Mouse (Mus musculus): ENCODE data around the gene 1700125H20Rik. TPM values are rescaled to one million over a fixed set of nuclear protein-coding genes. Genes with fewer than 3 reads are reported as not detected.

Gene 1700125H20Rik
- polyA plus RNA-seq, 1 experiment, result not detected

GRCm38 (mm10) chr11:85213215-85213614 lies 43.0 kb downstream of the 1700125H20Rik start:
- no peak overlapping the region for H3K4me3 ChIP-seq (replicated peaks; ENCODE audit: extremely low read depth, low read depth, low read length)
- DNase-seq, result no peak
- 87% methylated on average over 2 of the region's 2 CpGs for WGBS
- H3K4me1 ChIP-seq (ENCODE audit: control insufficient read depth, insufficient read depth, low read length), result no peaks in the 10 kb centered on the region
- no peak for TF ChIP-seq POLR2A (IDR thresholded peaks at IDR 0.05; ENCODE audit: borderline replicate concordance, extremely low read depth, low read depth, low read length)
- TF ChIP-seq CTCF (IDR thresholded peaks at IDR 0.05; ENCODE audit: insufficient read depth, low read length), result no peak

- 81% methylated on average over 3 of the region's 3 CpGs for WGBS
- no peak for DNase-seq
- H3K4me3 ChIP-seq (replicated peaks; ENCODE audit: extremely low read depth, low read depth, low read length), result no peak overlapping the region
- TF ChIP-seq CTCF (IDR thresholded peaks at IDR 0.05; ENCODE audit: insufficient read depth, low read length), result no peak
- TF ChIP-seq POLR2A (IDR thresholded peaks at IDR 0.05; ENCODE audit: borderline replicate concordance, extremely low read depth, low read depth, low read length), result no peak
- no peaks in the 10 kb centered on the region for H3K4me1 ChIP-seq (ENCODE audit: control insufficient read depth, insufficient read depth, low read length)
Observed at GRCm38 (mm10) chr11:85214679-85215078, 44.5 kb downstream of the 1700125H20Rik start.

- no peaks in the 10 kb centered on the region for H3K4me1 ChIP-seq (ENCODE audit: control insufficient read depth, insufficient read depth, low read length)
- TF ChIP-seq CTCF (IDR thresholded peaks at IDR 0.05; ENCODE audit: insufficient read depth, low read length) (no peak), POLR2A (IDR thresholded peaks at IDR 0.05; ENCODE audit: borderline replicate concordance, extremely low read depth, low read depth, low read length) (no peak)
- no peak overlapping the region for H3K4me3 ChIP-seq (replicated peaks; ENCODE audit: extremely low read depth, low read depth, low read length)
- 88% methylated on average over 3 of the region's 3 CpGs for WGBS
- DNase-seq, result no peak
Observed at GRCm38 (mm10) chr11:85219014-85219413, 48.8 kb downstream of the 1700125H20Rik start.

GRCm38 (mm10) chr11:85222561-85222960 lies 52.4 kb downstream of the 1700125H20Rik start:
- no peak for DNase-seq

GRCm38 (mm10) chr11:85223248-85223647 lies 53.0 kb downstream of the 1700125H20Rik start:
- TF ChIP-seq POLR2A (IDR thresholded peaks at IDR 0.05; ENCODE audit: borderline replicate concordance, extremely low read depth, low read depth, low read length), result no peak
- TF ChIP-seq CTCF (IDR thresholded peaks at IDR 0.05; ENCODE audit: insufficient read depth, low read length), result no peak
- Histone ChIP-seq H3K4me3 (replicated peaks; ENCODE audit: extremely low read depth, low read depth, low read length) (no peak overlapping the region), H3K4me1 (ENCODE audit: control insufficient read depth, insufficient read depth, low read length) (peaks cover 6% of the 10 kb centered on the region)
- 98% methylated on average over 3 of the region's 3 CpGs for WGBS
- no peak for DNase-seq

More at GRCm38 (mm10) chr11:85222561-85222960, 52.4 kb downstream of the 1700125H20Rik start:
- WGBS, result 95% methylated on average over 6 of the region's 6 CpGs
- no peak overlapping the region for H3K4me3 ChIP-seq (replicated peaks; ENCODE audit: extremely low read depth, low read depth, low read length)
- H3K4me1 ChIP-seq (ENCODE audit: control insufficient read depth, insufficient read depth, low read length), result peaks cover 6% of the 10 kb centered on the region
- TF ChIP-seq CTCF (IDR thresholded peaks at IDR 0.05; ENCODE audit: insufficient read depth, low read length) (no peak), POLR2A (IDR thresholded peaks at IDR 0.05; ENCODE audit: borderline replicate concordance, extremely low read depth, low read depth, low read length) (no peak)

Other genes with a start within 250 kb of the 1700125H20Rik start
- 143 and 190 TPM in 2 replicates for gene Car4, start 212.6 kb upstream of the 1700125H20Rik start, polyA plus RNA-seq (2012; rRNA removed)
- 4.4 and 7.9 TPM in 2 replicates for gene Usp32, start 30.2 kb upstream of the 1700125H20Rik start, polyA plus RNA-seq (2012; rRNA removed)
- gene Appbp2, start 64.7 kb downstream of the 1700125H20Rik start, polyA plus RNA-seq (2012; rRNA removed), result 10.2 and 11.1 TPM in 2 replicates
- gene Ppm1d, start 140.8 kb downstream of the 1700125H20Rik start, polyA plus RNA-seq (2012; rRNA removed), result 7.3 and 7.4 TPM in 2 replicates
- 54.9 and 55.7 TPM in 2 replicates for gene Bcas3, start 182.8 kb downstream of the 1700125H20Rik start, polyA plus RNA-seq (2012; rRNA removed)

All from lung, adult 2 months (tissue).